Mouse (Mus musculus) ES-E14 (cell line): ENCODE measurements around the gene Osbpl9. TPM values are rescaled to one million over a fixed set of nuclear protein-coding genes. Genes with fewer than 3 reads are reported as not detected.

Experiments used
- DNase-seq: peaks from one replicate; pipeline ENCODE4 v3.0.0-alpha.2; 2013; ENCODE audit warnings: low read depth, low spot score
- H3K27ac ChIP-seq: 2 replicates; pipeline ENCODE4 v1.5.1; 2012; ENCODE audit warnings: low read depth, mild to moderate bottlenecking, low read length, moderate library complexity, mixed read lengths; ENCODE audit not compliant: poor library complexity, insufficient read depth, severe bottlenecking
- H3K36me3 ChIP-seq: 2 replicates; pipeline ENCODE4 v1.6.1; 2012; ENCODE audit warnings: mild to moderate bottlenecking, low read length, moderate library complexity, mixed read lengths; ENCODE audit not compliant: control insufficient read depth, poor library complexity, insufficient read depth, severe bottlenecking
- H3K4me1 ChIP-seq, 2 experiments: fragments of 150-350 bp in 1 of 2; sonication (generic) in 1 of 2; 2 replicates each; pipeline ENCODE4 v1.6.1; 2012; ENCODE audit warnings: low read length in 2 of 2, mild to moderate bottlenecking in 1 of 2, mixed read lengths in 1 of 2; ENCODE audit not compliant: control insufficient read depth in 2 of 2, insufficient read depth in 2 of 2, poor library complexity in 1 of 2
- H3K4me3 ChIP-seq, 2 experiments: fragments of 150-350 bp in 1 of 2; sonication (generic) in 1 of 2; 2 replicates each; pipeline ENCODE4 v1.5.1; 2012; ENCODE audit warnings: low read length in 2 of 2, low read depth in 1 of 2, mild to moderate bottlenecking in 1 of 2, mixed read lengths in 1 of 2; ENCODE audit not compliant: insufficient read depth in 1 of 2, poor library complexity in 1 of 2, severe bottlenecking in 1 of 2
- H3K9ac ChIP-seq: 2 replicates; pipeline ENCODE4 v1.6.1; 2012; ENCODE audit warnings: low read depth, mild to moderate bottlenecking, low read length, mixed read lengths; ENCODE audit not compliant: poor library complexity, insufficient read depth, severe bottlenecking
- H3K9me3 ChIP-seq: fragments of 150-350 bp; sonication (generic); 2 replicates; pipeline ENCODE4 v1.6.1; 2012; ENCODE audit warnings: low read depth, mild to moderate bottlenecking, low read length; ENCODE audit not compliant: control insufficient read depth, insufficient read depth
- CHD2 ChIP-seq: IDR thresholded peaks from 2 replicates; pipeline ENCODE4 v1.6.1; 2014; ENCODE audit warnings: mild to moderate bottlenecking, low read depth, low read length, inconsistent platforms
- HCFC1 ChIP-seq: IDR thresholded peaks from 2 replicates; pipeline ENCODE4 v1.6.1; 2012; ENCODE audit warnings: low read length, inconsistent platforms, borderline replicate concordance; ENCODE audit not compliant: insufficient read depth
- MAFK ChIP-seq: IDR thresholded peaks from 2 replicates; pipeline ENCODE4 v1.6.1; 2014; ENCODE audit warnings: mild to moderate bottlenecking, low read depth, low read length, inconsistent platforms; ENCODE audit not compliant: insufficient read depth
- ZC3H11A ChIP-seq: IDR thresholded peaks from 2 replicates; pipeline ENCODE4 v1.6.1; 2012; ENCODE audit warnings: low read depth, mild to moderate bottlenecking, inconsistent platforms, low read length, borderline replicate concordance
- ZNF384 ChIP-seq: IDR thresholded peaks from 2 replicates; pipeline ENCODE4 v1.6.1; 2012; ENCODE audit warnings: low read depth, low read length, inconsistent platforms
- in situ Hi-C, 2 experiments: fragments of 600-800 bp; cut with MboI; formaldehyde crosslinking; loops; one replicate each; pipeline ENCODE4 v1.15.1; 2025; ENCODE audit warnings: low sequenced_read_pairs in 2 of 2, inconsistent platforms in 1 of 2; ENCODE audit not compliant: unreplicated experiment in 2 of 2
- total RNA-seq: library from RNA; depleted of rRNA; stranded (reverse); fragments of 300-350 nt; gene quantifications from 2 replicates; pipeline ENCODE4 v1.2.3, GENCODE M21; 2012

The Osbpl9 gene
- total RNA-seq, 1 experiment: 39.5 TPM

- H3K9me3 ChIP-seq: no peaks in the 10 kb centered on the region
- peaks cover 0 to 4% of the 10 kb centered on the region in 2 experiments; a peak in 1 of 4 replicates for H3K4me1 ChIP-seq
- DNase-seq: no peak
- TF ChIP-seq MAFK (no peak), ZC3H11A (no peak), HCFC1 (no peak), ZNF384 (no peak), CHD2 (no peak)
- no peak overlapping the region for H3K9ac ChIP-seq
- H3K36me3 ChIP-seq: no peaks in the 10 kb centered on the region
- no peak overlapping the region for H3K4me3 ChIP-seq
- in situ Hi-C loops: no loop called here
- no peak overlapping the region for H3K27ac ChIP-seq
Observed at GRCm38 (mm10) chr4:109225606-109226005, 23.5 kb upstream of the Osbpl9 start.

GRCm38 (mm10) chr4:109224762-109225552 is 22.9 kb upstream of the Osbpl9 start:
- H3K36me3 ChIP-seq: no peaks in the 10 kb centered on the region
- H3K27ac ChIP-seq: no peak overlapping the region
- DNase-seq: no peak

GRCm38 (mm10) chr4:109222001-109222400 is 19.9 kb upstream of the Osbpl9 start:
- no peak overlapping the region for H3K27ac ChIP-seq
- in situ Hi-C loops: no loop called here
- no peak for DNase-seq
- H3K4me3 ChIP-seq: no peak overlapping the region
- no peaks in the 10 kb centered on the region for H3K9me3 ChIP-seq
- TF ChIP-seq MAFK: no peak
- no peak for TF ChIP-seq ZNF384
- no peak for TF ChIP-seq CHD2
- TF ChIP-seq ZC3H11A: no peak
- TF ChIP-seq HCFC1: no peak
- no peaks in the 10 kb centered on the region for H3K36me3 ChIP-seq
- peaks cover 0 to 2% of the 10 kb centered on the region in 2 experiments; a peak in 1 of 4 replicates for H3K4me1 ChIP-seq
- no peak overlapping the region for H3K9ac ChIP-seq

More at GRCm38 (mm10) chr4:109224762-109225552, 22.9 kb upstream of the Osbpl9 start:
- no peak for TF ChIP-seq ZC3H11A
- TF ChIP-seq CHD2: no peak
- TF ChIP-seq MAFK: no peak
- no peak for TF ChIP-seq ZNF384
- no peak for TF ChIP-seq HCFC1
- Histone ChIP-seq H3K4me1 (peaks cover 0 to 4% of the 10 kb centered on the region in 2 experiments; a peak in 1 of 4 replicates), H3K9me3 (no peaks in the 10 kb centered on the region), H3K9ac (no peak overlapping the region), H3K4me3 (no peak overlapping the region)
- in situ Hi-C loops: no loop called here

- Histone ChIP-seq H3K9me3 (no peaks in the 10 kb centered on the region), H3K9ac (no peak overlapping the region), H3K4me3 (no peak overlapping the region), H3K36me3 (no peaks in the 10 kb centered on the region), H3K27ac (no peak overlapping the region), H3K4me1 (peaks cover 0 to 2% of the 10 kb centered on the region in 2 experiments; a peak in 1 of 4 replicates)
- TF ChIP-seq HCFC1 (no peak), MAFK (no peak), ZC3H11A (no peak), CHD2 (no peak), ZNF384 (no peak)
- in situ Hi-C loops: no loop called here
- DNase-seq: no peak
Observed at GRCm38 (mm10) chr4:109220441-109220940, 18.4 kb upstream of the Osbpl9 start.
